Mouse (Mus musculus) forebrain, embryonic 14.5 days (tissue): ENCODE data around the gene 4931428F04Rik. TPM values are rescaled to one million over a fixed set of nuclear protein-coding genes. Genes with fewer than 3 reads are reported as not detected.
A peak's percentile ranks its signal among the peaks of the same experiment; 100 is the strongest.

Experiments used
- ATAC-seq: fragments of 200-750 bp; cut with Nextera tagmentation; 2 replicates; pipeline ENCODE4 v1.8.0; 2017; ENCODE audit warnings: mild to moderate bottlenecking, moderate library complexity
- DNase-seq: peaks from one replicate; pipeline ENCODE4 v3.0.0-alpha.2; 2015; ENCODE audit warnings: low spot score
- H3K27ac ChIP-seq: fragments of 300-500 bp; sonication (generic); 2 replicates; pipeline ENCODE4 v1.5.1; 2014; ENCODE audit warnings: low read depth, mild to moderate bottlenecking, control low read depth, low read length, moderate library complexity
- H3K27me3 ChIP-seq: fragments of 300-500 bp; sonication (generic); replicated peaks from 2 replicates; pipeline ENCODE4 v1.6.1; 2014; ENCODE audit warnings: low read length, control low read depth, mixed read lengths; ENCODE audit not compliant: control insufficient read depth, insufficient read depth
- H3K36me3 ChIP-seq: fragments of 300-500 bp; sonication (generic); 2 replicates; pipeline ENCODE4 v1.6.1; 2014; ENCODE audit warnings: low read length, control low read depth; ENCODE audit not compliant: control insufficient read depth, insufficient read depth
- H3K4me1 ChIP-seq: fragments of 300-500 bp; sonication (generic); 2 replicates; pipeline ENCODE4 v1.6.1; 2014; ENCODE audit warnings: antibody characterized with exemption, low read length, control low read depth; ENCODE audit not compliant: control insufficient read depth, insufficient read depth
- H3K4me2 ChIP-seq: fragments of 300-500 bp; sonication (generic); 2 replicates; pipeline ENCODE4 v1.6.1; 2014; ENCODE audit warnings: mild to moderate bottlenecking, control low read depth, low read length
- H3K4me3 ChIP-seq: fragments of 300-500 bp; sonication (generic); 2 replicates; pipeline ENCODE4 v1.5.1; 2014; ENCODE audit warnings: low read depth, low read length, control low read depth
- H3K9ac ChIP-seq: fragments of 300-500 bp; sonication (generic); 2 replicates; pipeline ENCODE4 v1.6.1; 2014; ENCODE audit warnings: mild to moderate bottlenecking, low read length, control low read depth, moderate library complexity
- H3K9me3 ChIP-seq: fragments of 300-500 bp; sonication (generic); replicated peaks from 2 replicates; pipeline ENCODE4 v1.6.1; 2016; ENCODE audit warnings: low read length, control low read depth, mixed read lengths; ENCODE audit not compliant: control insufficient read depth
- WGBS: fragments of 180-500 bp; shearing (Covaris S2); extraction: QIAGEN DNeasy Blood & Tissue Kit; methylation state at CpG from one replicate; pipeline ENCODE4 v1.1.7; 2014; 5-methylcytosine and 5-hydroxymethylcytosine counted together
- polyA plus RNA-seq: library from polyadenylated mRNA; unstranded; fragments of >200 nt; fragmentation: Nextera tagmentation; extraction: Ambion mirVana; gene quantifications from 2 replicates; pipeline ENCODE4 v1.2.1, GENCODE M21; 2014

Gene 4931428F04Rik
- polyA plus RNA-seq, result 67.9 and 69.5 TPM in 2 replicates

DNA sequence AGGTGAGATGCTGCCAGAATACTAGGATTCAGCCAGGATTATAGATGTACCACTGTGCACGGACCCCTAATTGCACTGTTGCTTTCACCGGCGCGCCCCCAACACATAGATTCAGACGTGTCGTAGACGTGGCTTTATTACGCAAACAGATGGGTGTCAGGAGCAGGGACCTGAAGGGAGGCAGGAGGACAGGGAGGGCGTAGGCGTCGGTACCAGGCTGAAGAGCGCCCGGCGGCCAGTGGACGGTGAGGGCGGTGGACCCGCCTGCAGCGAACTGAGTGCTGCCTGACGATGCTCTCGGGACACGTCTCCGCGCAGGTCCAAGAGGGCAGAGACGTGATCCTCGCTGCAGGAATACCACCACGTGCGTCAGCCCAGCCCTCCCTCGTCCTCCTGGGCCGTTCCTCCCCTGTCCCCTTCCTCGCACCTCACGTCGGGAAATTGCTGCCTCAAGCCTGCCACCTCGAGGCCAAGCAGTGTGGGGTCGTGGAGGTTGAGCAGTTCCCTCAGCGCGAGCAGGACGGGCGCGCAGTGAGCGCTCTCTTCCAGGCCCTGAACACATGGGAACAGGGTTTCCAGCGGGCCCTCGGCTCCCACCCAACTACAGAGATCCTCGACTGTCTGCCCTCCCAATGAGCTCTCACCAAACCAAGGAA, at the start of gene 4931428F04Rik:
4931428F04Rik (minus strand) TSS at position 60 of the 656 bp plus-strand sequence.
- Histone ChIP-seq H3K4me2 (peak within 1 kb of the TSS; percentile 67), H3K9ac (peak within 1 kb of the TSS; percentile 69), H3K27me3 (peaks cover 5% of the 10 kb centered on the region), H3K4me3 (peak within 1 kb of the TSS; percentile 50), H3K9me3 (no peaks in the 10 kb centered on the region), H3K4me1 (peaks cover 22% of the 10 kb centered on the region), H3K36me3 (peaks cover 6% of the 10 kb centered on the region), H3K27ac (peak within 1 kb of the TSS; percentile 92)
- ATAC-seq (peak; percentile 38), DNase-seq (peak; percentile 68)
- WGBS, result under 1% methylated on average over 41 of the region's 43 CpGs

DNA sequence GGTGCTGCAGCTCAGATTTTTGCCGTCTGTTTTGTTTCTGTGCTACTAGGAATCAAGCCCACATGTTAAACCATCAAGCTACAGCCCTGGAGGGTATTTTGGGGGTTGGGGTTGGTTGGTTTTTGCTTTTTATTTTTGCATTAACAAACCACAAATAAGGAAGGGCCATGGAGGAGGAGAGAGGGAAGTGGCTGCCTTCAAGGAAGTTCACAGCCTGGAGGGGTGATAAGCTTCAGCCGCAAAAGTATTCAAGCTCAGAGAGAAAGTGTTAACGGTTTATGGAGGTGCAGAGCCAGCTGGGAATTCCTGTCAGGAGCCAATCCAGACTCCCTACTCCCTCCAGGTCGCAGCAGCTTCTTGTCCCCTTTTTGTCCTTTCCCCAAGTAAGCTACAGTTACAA, 49.3 kb upstream of the 4931428F04Rik start:
- ATAC-seq (no peak), DNase-seq (no peak)
- Histone ChIP-seq H3K9ac (no peak overlapping the region), H3K27ac (no peak overlapping the region), H3K4me2 (no peak overlapping the region), H3K4me1 (no peaks in the 10 kb centered on the region), H3K27me3 (no peaks in the 10 kb centered on the region), H3K9me3 (no peaks in the 10 kb centered on the region), H3K36me3 (peaks cover 16% of the 10 kb centered on the region; the same call in 1 of the 2 replicates), H3K4me3 (no peak overlapping the region)
- WGBS, result 72% methylated on average over 4 of the region's 4 CpGs

DNA sequence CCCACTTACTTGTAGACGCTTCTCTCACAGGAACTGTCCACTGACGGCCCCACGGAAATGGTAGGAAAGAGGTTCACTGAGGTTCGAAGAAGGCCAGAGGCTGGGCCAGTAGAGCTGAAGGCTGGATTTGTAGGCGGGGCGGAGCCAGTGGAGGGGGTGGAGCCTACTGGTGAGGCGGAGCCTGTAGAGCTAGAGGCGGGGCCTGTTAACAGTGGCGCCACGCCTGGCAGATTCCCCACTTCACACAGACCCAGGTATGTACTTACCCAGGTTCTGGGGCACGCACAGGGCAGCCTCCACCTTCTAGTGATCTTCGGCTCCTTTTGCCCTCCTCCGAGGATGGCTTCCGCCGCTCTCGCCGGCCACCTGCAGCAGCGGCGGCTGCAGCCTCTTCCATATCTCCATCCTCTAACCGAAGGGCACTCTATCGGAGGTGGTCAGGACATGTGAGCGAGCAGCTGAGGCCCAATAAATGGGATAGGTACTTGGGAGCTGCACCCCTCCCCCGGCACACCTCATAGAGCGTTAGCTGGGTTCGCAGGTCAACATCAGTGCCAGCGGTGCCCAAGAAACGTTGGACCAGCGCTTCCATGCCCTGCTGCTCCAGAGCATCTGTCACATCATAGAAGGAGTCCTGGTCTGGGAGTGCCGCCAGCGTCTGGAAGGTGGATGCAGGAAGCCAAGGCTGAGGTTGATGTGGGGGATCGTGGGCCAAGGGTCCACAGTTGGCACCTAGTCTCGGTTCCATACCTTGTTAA, 46.9 kb upstream of the 4931428F04Rik start:
- H3K27ac ChIP-seq, result no peak overlapping the region
- H3K9ac ChIP-seq, result no peak overlapping the region
- peaks cover 28% of the 10 kb centered on the region for H3K36me3 ChIP-seq
- H3K9me3 ChIP-seq, result no peaks in the 10 kb centered on the region
- WGBS, result 50% methylated on average over 29 of the region's 32 CpGs
- peak; percentile 25; the same call in 1 of the 2 replicates for ATAC-seq
- no peak overlapping the region for H3K4me3 ChIP-seq
- no peak overlapping the region for H3K4me2 ChIP-seq
- H3K4me1 ChIP-seq, result no peaks in the 10 kb centered on the region
- H3K27me3 ChIP-seq, result no peaks in the 10 kb centered on the region
- DNase-seq, result no peak

DNA sequence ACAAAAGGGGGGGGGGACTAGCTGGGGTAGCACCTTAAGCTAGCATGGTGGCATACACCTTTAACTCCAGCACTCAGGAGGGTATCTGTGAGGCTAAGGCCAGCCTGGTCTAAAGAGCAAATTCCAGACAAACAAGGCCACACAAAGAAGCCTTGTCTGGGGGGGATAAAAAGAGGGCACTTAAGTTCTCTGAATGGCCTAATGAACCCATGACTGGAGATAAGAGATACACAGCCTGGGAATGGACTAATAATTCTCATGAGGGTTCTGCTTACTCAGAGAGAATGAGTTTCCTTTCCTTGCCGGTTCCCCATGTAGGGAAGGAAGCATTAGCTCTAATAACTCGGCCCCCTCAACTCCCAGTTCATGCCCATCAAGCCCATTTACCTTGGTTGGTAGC, 42.9 kb upstream of the 4931428F04Rik start:
- no peak for ATAC-seq
- peaks cover 66% of the 10 kb centered on the region for H3K36me3 ChIP-seq
- 78% methylated on average over 2 of the region's 2 CpGs for WGBS

DNA sequence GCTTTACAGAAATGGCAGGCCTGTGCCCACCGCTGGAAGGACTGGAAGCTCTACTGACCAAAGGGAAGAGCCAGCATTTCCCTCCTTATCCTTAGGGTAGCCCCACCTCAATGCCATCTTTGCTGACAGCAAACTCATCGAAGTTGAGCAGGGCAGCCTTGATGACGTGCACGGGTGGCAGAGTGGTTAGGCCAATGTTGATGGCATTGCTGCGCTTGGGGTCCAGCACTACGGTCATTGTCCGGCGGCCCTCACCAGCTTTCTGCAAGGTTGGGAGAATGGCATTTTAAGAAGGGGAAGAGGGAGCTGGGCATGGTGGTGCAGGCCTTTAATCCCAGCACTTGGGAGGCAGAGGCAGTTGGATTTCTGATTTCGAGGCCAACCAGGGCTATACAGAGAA, 42.3 kb upstream of the 4931428F04Rik start:
- H3K4me2 ChIP-seq, result no peak overlapping the region
- no peaks in the 10 kb centered on the region for H3K27me3 ChIP-seq
- peaks cover 66% of the 10 kb centered on the region for H3K36me3 ChIP-seq
- 95% methylated on average over 9 of the region's 9 CpGs for WGBS
- no peak for ATAC-seq
- H3K4me3 ChIP-seq, result no peak overlapping the region
- H3K9me3 ChIP-seq, result no peaks in the 10 kb centered on the region
- DNase-seq, result no peak
- peaks cover 6% of the 10 kb centered on the region for H3K4me1 ChIP-seq
- no peak overlapping the region for H3K27ac ChIP-seq
- H3K9ac ChIP-seq, result no peak overlapping the region

More for the DNA sequence above, 42.9 kb upstream of the 4931428F04Rik start:
- Histone ChIP-seq H3K27ac (no peak overlapping the region), H3K4me1 (peaks cover under 1% of the 10 kb centered on the region), H3K4me2 (no peak overlapping the region), H3K9ac (no peak overlapping the region), H3K4me3 (no peak overlapping the region), H3K9me3 (no peaks in the 10 kb centered on the region), H3K27me3 (no peaks in the 10 kb centered on the region)
- no peak for DNase-seq

DNA sequence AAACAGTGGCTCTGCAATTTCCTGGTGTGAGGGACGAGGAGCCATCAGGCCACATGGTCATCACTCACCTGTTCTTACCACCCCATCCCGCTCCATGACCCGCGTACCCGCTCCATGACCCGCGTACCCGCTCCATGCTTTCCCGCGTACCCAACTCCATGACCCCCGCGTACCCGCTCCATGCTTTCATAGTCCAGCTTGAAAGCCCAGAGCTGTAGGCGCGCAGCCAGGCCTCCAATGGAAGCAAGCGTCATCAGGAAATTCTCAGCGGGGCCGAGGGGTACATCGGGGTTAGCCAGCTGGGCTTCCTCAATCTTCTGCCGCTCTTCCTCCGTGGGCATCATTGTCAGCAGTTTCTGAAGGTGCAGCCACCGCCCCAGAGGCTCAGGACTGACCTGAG, 41.8 kb upstream of the 4931428F04Rik start:
- Histone ChIP-seq H3K9ac (no peak overlapping the region), H3K36me3 (peaks cover 65% of the 10 kb centered on the region), H3K27ac (no peak overlapping the region), H3K4me1 (peaks cover 8% of the 10 kb centered on the region), H3K4me2 (no peak overlapping the region), H3K9me3 (no peaks in the 10 kb centered on the region), H3K27me3 (no peaks in the 10 kb centered on the region), H3K4me3 (no peak overlapping the region)
- ATAC-seq, result no peak
- DNase-seq, result no peak
- WGBS, result 95% methylated on average over 22 of the region's 22 CpGs

DNA sequence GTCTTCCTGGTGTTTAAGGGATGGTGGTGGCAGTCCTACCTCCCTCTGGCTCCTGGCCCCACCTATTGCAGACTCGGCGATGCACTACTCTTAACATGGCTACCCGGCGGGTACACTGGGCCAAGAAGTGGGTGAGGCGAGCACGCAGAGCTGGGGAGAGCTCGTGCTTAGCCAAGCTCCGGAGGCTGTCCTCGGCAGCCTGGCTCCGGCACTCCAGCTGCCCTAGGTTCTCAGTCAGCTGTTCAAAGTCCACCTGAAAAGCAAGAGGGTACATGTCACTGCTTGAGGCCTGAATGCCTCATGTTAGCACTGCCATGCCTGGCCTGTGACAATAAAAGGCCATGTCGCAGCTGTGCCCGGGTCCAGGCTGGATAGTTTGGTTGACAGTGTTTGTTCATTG, 40.7 kb upstream of the 4931428F04Rik start:
- Histone ChIP-seq H3K4me1 (peaks cover 11% of the 10 kb centered on the region), H3K9me3 (no peaks in the 10 kb centered on the region), H3K9ac (no peak overlapping the region), H3K4me3 (no peak overlapping the region), H3K27me3 (no peaks in the 10 kb centered on the region), H3K27ac (no peak overlapping the region), H3K4me2 (no peak overlapping the region), H3K36me3 (peaks cover 57% of the 10 kb centered on the region)
- DNase-seq (no peak), ATAC-seq (no peak)
- WGBS, result 95% methylated on average over 12 of the region's 12 CpGs

DNA sequence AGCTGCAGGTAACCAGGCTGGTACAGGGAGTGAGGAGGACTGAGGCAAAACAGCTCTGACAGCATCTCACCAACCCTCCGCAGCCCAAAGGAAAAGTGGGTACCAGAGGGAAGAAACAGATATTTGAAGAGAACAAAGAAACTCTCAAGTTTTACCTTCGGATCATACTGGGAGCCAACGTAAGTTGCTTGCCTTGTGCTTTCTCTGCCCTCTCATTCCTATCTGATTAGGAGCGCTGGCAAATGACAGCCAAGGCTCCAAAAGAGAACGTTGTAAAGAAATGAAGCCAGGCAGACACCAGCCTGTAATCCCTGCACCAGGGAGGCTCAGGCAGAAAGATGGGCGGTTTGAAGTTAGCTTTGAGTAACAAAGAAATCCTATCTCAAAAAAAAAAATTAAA, 37.3 kb upstream of the 4931428F04Rik start:
- peak overlapping the region; percentile 67 for H3K4me3 ChIP-seq
- peaks cover 52% of the 10 kb centered on the region for H3K36me3 ChIP-seq
- H3K9ac ChIP-seq, result peak overlapping the region; percentile 73
- H3K4me1 ChIP-seq, result peaks cover 16% of the 10 kb centered on the region
- peak overlapping the region; percentile 91 for H3K4me2 ChIP-seq
- H3K9me3 ChIP-seq, result no peaks in the 10 kb centered on the region
- 41% methylated on average over 6 of the region's 6 CpGs for WGBS
- no peaks in the 10 kb centered on the region for H3K27me3 ChIP-seq
- DNase-seq (no peak), ATAC-seq (no peak)
- no peak overlapping the region for H3K27ac ChIP-seq
